Mouse (Mus musculus) heart, adult 8-10 months (tissue): ENCODE data around the gene Gxylt1. TPM values are rescaled to one million over a fixed set of nuclear protein-coding genes. Genes with fewer than 3 reads are reported as not detected.
A peak's percentile ranks its signal among the peaks of the same experiment; 100 is the strongest.
"Not testable (repeated sequence)": the region's sequence is repeated elsewhere in the genome, so short reads cannot be mapped to it uniquely, and the experiment has no call there.

Experiments
- DNase-seq: peaks from one replicate; pipeline ENCODE4 v3.0.0; 2022; ENCODE audit warnings: low spot score
- total RNA-seq, 4 experiments: library from RNA; stranded (reverse); gene quantifications; 2 replicates each; pipeline ENCODE4 v1.2.4; 2022

Gene Gxylt1
- total RNA-seq, 4 experiments from 2014 or later, result 9.5 to 12.4 (median 11.0) TPM

GRCm38 (mm10) chr15:93263566-93263965 lies 11.4 kb downstream of the Gxylt1 start:
- no peak for DNase-seq

GRCm38 (mm10) chr15:93262818-93263217 lies 12.2 kb downstream of the Gxylt1 start:
- DNase-seq, result no peak

GRCm38 (mm10) chr15:93262274-93262673 lies 12.7 kb downstream of the Gxylt1 start:
- no peak for DNase-seq

DNA sequence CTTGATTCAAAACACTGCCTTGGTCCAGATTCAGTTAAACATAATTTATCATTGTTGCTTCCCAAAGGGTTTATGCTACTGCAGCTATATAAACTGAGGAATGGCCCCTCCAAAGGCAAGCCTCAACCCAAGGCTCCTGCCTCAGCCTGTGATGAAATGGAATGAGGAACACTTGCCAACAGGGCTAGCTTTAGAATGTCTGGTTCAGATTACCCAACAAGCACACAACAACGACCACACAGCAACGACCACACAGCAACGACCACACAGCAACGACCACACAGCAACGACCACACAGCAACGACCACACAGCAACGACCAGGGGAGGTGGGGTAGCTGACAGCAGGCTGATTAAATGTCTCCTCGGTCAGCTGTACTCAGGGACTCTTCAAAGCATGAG lies 15.0 kb downstream of the Gxylt1 start:
- DNase-seq, result no peak

DNA sequence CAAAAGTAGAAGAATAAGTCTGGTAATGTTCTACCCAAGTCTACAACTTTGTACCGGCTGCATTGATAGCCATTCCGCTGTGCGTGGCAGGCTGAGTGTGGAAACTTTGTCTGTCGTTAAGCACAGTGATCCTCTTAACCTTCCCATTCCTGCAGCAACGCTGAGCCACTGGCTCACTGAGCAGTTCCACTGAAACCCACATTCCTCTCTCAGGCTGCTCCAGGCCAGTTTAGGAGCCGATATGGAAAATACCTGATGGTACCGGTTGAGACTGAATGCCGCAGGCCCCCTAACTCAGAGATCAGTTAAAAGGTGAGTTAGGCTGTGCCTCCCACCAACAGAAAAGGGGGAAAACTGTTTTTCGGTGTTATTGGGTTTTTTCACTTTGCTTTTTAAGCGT lies 19.7 kb downstream of the Gxylt1 start:
- DNase-seq, result no peak

- DNase-seq, result no peak
Measured at GRCm38 (mm10) chr15:93253172-93253571, 21.8 kb downstream of the Gxylt1 start.

- DNase-seq, result no peak
Measured at GRCm38 (mm10) chr15:93252396-93252795, 22.6 kb downstream of the Gxylt1 start.

DNA sequence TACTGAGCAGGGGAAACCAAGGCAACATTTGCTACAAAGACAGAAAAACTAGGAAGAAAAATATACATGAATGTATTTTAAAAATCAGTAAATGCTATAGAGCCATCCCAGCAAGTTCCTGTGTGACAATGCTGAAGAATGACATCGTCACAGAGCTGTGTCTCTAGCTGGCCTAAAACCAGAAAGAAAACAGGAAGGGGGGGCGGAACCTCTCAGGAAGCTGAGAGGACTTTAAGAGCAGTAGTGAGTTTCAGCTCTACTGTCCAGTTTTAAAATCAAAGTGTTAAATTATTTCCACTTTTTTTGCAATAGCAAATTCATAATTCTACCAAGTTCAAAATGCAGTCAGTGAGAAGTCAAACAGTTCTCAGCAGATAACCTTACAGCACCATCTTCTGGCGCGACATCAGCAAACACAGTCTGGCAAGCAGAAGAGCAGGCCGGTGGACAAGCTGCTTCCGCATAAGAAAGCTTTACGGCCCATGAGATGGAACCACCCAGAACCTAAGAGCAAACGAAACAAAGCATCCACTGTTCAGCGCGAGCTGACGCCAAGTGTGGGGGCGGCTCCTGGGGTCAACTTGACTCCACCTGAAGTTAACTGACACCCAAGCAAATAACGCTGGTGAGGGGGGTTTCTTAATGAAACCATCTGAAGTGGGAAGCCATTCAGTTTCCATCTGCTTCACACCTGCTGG lies 23.3 kb downstream of the Gxylt1 start:
- peak; percentile 61 for DNase-seq

DNA sequence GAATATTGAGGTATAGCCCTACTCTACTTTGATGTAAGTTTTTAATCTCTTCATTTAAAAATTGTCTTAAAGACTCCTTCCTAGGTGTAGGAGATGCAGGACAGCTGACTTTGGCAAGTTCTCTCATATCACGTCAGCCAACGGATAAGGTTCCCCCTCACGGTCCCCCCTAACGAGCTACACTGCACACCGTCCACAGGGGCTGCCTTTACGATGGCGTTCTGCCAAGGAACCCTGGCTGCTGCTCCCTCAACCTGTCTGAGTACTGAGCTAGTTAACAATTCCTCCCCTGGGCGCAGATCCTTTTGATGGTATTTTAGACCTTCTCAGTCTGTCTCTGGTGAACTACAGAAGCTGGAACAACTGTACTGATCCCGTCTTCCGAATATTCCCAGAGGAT lies 31.8 kb downstream of the Gxylt1 start:
- DNase-seq, result no peak

GRCm38 (mm10) chr15:93236456-93236855 lies 38.5 kb downstream of the Gxylt1 start:
- DNase-seq, result not testable (repeated sequence)

- DNase-seq, result no peak
Measured at GRCm38 (mm10) chr15:93229028-93229427, 46.0 kb downstream of the Gxylt1 start.

DNA sequence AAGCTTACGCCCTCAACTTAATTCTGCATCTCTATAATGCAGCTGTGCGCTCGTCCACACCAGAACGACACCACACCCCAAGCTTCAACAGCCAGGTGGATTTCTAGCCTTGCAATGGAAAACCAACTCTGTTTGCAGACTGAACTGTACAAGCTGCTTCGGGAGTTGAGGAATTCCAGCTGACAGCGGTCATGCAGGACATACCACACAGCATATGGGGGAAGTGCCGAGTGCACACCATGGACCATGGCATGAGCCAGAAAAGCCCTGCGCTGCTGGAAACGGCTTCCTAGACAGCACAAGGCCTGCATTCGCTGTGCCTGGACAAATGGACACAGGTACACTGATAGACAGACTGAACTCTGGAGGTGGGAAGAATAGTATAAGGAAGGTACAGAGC lies 46.6 kb downstream of the Gxylt1 start:
- DNase-seq, result no peak

GRCm38 (mm10) chr15:93227764-93228079 lies 47.3 kb downstream of the Gxylt1 start:
- DNase-seq, result no peak

DNA sequence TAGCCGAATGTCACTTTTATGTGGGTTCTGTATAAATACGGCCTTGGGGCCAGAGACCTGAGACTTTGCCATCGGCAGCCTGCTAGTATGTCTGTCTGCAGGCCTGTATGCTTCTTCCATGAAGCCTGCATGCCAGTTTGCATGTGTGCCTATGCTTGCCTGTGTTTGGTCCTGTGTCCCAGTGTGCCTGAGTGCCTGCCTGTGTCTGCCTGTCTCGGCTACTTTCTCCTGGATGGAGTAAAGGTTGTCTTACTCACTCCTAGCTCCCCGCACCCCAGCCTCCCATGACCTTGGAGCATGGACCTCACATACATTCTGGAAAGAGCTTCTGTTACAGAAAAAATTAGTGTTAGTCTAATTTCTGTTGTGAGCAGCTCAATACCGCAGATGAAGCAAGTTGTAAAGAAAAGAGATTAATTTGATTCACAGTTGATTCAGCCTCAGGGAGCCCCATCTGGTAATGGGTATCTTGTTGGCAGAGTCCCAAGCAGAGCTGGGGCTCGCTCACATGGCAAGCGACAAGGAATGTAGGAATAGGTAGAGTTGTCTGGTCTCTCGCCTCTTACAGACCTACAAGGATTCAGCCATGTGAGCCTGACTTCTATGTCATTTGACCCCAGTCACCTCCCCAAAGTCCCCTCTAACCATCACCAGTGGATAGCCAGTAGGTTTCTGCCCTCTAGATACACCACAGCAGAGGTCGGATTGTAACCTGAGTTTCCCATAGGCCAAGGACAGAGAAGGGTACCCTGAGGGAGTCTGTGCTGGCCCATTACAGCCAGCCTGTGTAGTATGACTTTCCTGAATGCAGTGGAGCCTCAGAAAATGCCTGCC lies 47.8 kb downstream of the Gxylt1 start:
- no peak for DNase-seq

GRCm38 (mm10) chr15:93222475-93222874 lies 52.5 kb downstream of the Gxylt1 start:
- DNase-seq, result no peak

GRCm38 (mm10) chr15:93212617-93213016 lies 62.4 kb downstream of the Gxylt1 start:
- DNase-seq, result no peak

GRCm38 (mm10) chr15:93204861-93205260 lies 70.1 kb downstream of the Gxylt1 start:
- no peak for DNase-seq

GRCm38 (mm10) chr15:93201956-93202355 lies 73.0 kb downstream of the Gxylt1 start:
- DNase-seq, result no peak

DNA sequence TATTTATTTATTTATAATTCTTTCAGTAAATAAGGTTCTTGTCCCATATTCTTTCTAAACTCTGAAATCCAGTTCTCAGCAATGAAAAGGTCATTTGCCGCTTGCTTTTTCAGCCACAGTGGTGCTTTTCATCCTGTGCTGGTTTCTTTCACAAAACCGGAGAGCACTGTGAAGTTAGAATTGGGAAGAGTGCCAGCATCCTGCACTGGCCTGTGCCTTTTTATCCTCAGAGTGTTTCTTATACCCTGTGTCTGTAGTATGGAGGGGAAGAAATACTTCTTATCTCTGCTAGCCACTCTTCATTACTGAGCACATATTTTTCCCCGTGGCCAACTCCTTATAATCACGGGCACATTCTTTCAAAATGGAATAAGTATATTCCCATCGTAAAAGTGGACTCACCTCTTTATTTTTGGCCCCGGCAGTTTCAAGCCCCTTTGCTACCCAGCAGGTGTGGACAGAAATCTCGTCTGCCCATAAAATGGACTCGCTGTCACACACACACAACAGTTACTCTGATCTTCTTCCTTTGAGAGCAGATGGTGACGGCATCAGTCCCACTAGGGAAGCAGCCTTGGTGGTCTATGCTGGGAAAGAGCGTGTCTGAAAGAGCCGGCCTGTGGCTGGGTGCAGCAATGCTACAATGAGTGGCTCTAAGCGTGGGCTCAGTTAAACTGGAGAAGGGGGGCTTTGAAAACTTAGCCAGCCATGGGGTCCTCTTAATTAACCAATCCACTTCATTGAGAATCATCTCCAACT lies 83.4 kb downstream of the Gxylt1 start:
- DNase-seq, result no peak
